Mouse (Mus musculus): Measurements from ENCODE around the gene Usp54.
"Not testable (repeated sequence)": the region's sequence is repeated elsewhere in the genome, so short reads cannot be mapped to it uniquely, and the experiment has no call there.

DNA sequence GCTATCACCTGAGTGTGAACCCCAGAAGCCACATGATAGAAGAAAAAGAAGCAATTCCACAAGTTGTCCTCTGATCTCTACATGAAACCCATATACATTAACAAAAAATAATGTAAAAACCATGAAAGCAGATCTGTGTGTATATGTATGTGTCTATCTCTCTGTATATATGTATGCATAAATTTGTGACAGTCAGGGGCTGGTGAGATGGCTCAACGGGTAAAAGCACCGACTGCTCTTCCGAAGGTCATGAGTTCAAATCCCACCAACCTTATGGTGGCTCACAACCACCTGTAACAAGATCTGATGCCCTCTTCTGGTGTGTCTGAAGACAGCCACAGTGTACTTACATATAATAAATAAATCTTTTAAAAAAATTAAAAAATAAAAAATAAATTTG is 3.9 kb downstream of the Usp54 start:
- not testable (repeated sequence) for TF ChIP-seq POLR2A (IDR thresholded peaks at IDR 0.05; ENCODE audit: low read depth, low read length); CTCF (IDR thresholded peaks at IDR 0.05; ENCODE audit: extremely low read depth, insufficient read depth, insufficient read length, insufficient replicate concordance)

Data from spleen, adult 2 months (tissue).